Mouse (Mus musculus) adrenal gland, postnatal 36 days (tissue): ENCODE data around the gene Efr3b. TPM values are rescaled to one million over a fixed set of nuclear protein-coding genes. Genes with fewer than 3 reads are reported as not detected.
"Not testable (repeated sequence)": the region's sequence is repeated elsewhere in the genome, so short reads cannot be mapped to it uniquely, and the experiment has no call there.

Experiments used
- DNase-seq, 2 experiments: peaks; one replicate each; pipeline ENCODE4 v3.0.0; 2021; ENCODE audit warnings: mixed read lengths in 1 of 2
- total RNA-seq, 2 experiments: library from RNA; stranded (reverse); gene quantifications; 2 replicates each; pipeline ENCODE4 v1.2.3; 2021

Efr3b gene
- total RNA-seq, 2 experiments from 2014 or later = 1.9 to 5.1 TPM

- peak; percentile 87 to 90 for DNase-seq
Observed at GRCm38 (mm10) chr12:3981350-3982131, 57.2 kb downstream of the Efr3b start.

GRCm38 (mm10) chr12:3980991-3981349, 57.7 kb downstream of the Efr3b start:
- DNase-seq = no peak

- not testable (repeated sequence) for DNase-seq
Observed at GRCm38 (mm10) chr12:3973169-3973568, 65.5 kb downstream of the Efr3b start.

GRCm38 (mm10) chr12:3968380-3968779, 70.3 kb downstream of the Efr3b start:
- DNase-seq = no peak

- no peak for DNase-seq
Observed at GRCm38 (mm10) chr12:3967196-3967595, 71.5 kb downstream of the Efr3b start.

- DNase-seq = peak in 1 of 2 experiments; percentile 19
Observed at GRCm38 (mm10) chr12:3960553-3960952, 78.2 kb downstream of the Efr3b start.

- peak; percentile 89 to 93 for DNase-seq
Observed at GRCm38 (mm10) chr12:3959791-3960543, 78.7 kb downstream of the Efr3b start.

GRCm38 (mm10) chr12:3956351-3956750, 82.4 kb downstream of the Efr3b start:
- no peak for DNase-seq

- no peak for DNase-seq
Observed at GRCm38 (mm10) chr12:3955371-3955770, 83.3 kb downstream of the Efr3b start.

- no peak for DNase-seq
Observed at GRCm38 (mm10) chr12:3954651-3955050, 84.1 kb downstream of the Efr3b start, which contains the start of gene Pomc. Gene Pomc, plus strand, starts transcription at chr12:3954951.

GRCm38 (mm10) chr12:3947503-3947902, 91.2 kb downstream of the Efr3b start:
- no peak for DNase-seq

GRCm38 (mm10) chr12:3944454-3945073, 94.2 kb downstream of the Efr3b start:
- no peak for DNase-seq

GRCm38 (mm10) chr12:3942026-3942425, 96.7 kb downstream of the Efr3b start:
- no peak for DNase-seq

- not testable (repeated sequence) for DNase-seq
Observed at GRCm38 (mm10) chr12:3930090-3930865, 108.4 kb downstream of the Efr3b start.

- peak; percentile 32 to 47 for DNase-seq
Observed at GRCm38 (mm10) chr12:3928841-3929240, 109.9 kb downstream of the Efr3b start.

- peak; percentile 75 to 83 for DNase-seq
Observed at GRCm38 (mm10) chr12:3926127-3926526, 112.6 kb downstream of the Efr3b start.

- no peak for DNase-seq
Observed at GRCm38 (mm10) chr12:3919423-3919822, 119.3 kb downstream of the Efr3b start.

- no peak for DNase-seq
Observed at GRCm38 (mm10) chr12:3918577-3918976, 120.1 kb downstream of the Efr3b start.

GRCm38 (mm10) chr12:3917668-3918341, 120.9 kb downstream of the Efr3b start:
- DNase-seq = no peak

GRCm38 (mm10) chr12:3915852-3916251, 122.9 kb downstream of the Efr3b start:
- no peak for DNase-seq
